ENCODE assay signal across 8 mouse cellular contexts in genomic region chr6:5726237-5726670, GRCm38 (mm10). TPM values are rescaled to one million over a fixed set of nuclear protein-coding genes. Genes with fewer than 3 reads are reported as not detected.
DNase-seq lines count a peak whose midpoint lies in the region; ATAC-seq and TF ChIP-seq lines count a peak whose summit lies in the region.

No protein-coding gene starts in this region.

- H3K27me3 ChIP-seq in heart, embryonic 12.5 days (replicated peaks): no peaks in the 10 kb centered on the region
- no peaks in the 10 kb centered on the region for H3K27me3 ChIP-seq in forebrain, embryonic 15.5 days
- peaks cover 24% of the 10 kb centered on the region for H3K27me3 ChIP-seq in limb, embryonic 13.5 days

- peak overlapping the region; percentile 51 for H3K9ac ChIP-seq in heart, embryonic 12.5 days
- no peak overlapping the region for H3K9ac ChIP-seq in ES-E14 (ENCODE audit: insufficient read depth, low read depth, low read length, poor library complexity, severe bottlenecking)
- H3K9ac ChIP-seq in forebrain, embryonic 15.5 days (replicated peaks): peak overlapping the region; percentile 61
- H3K9ac ChIP-seq in limb, embryonic 13.5 days: peak overlapping the region; percentile 67

- WGBS in heart, embryonic 12.5 days: 2% methylated on average over 10 of the region's 10 CpGs
- 1% methylated on average over 10 of the region's 10 CpGs for WGBS in forebrain, embryonic 15.5 days
- 1% methylated on average over 10 of the region's 10 CpGs for WGBS in limb, embryonic 13.5 days

- intact Hi-C loops in heart, postnatal 10 days (cut with DNase I): loop anchor here (5.0 kb wide), 1 partner anchor 71 kb away; no protein-coding TSS in a partner anchor

- H3K27ac ChIP-seq in heart, embryonic 12.5 days (ENCODE audit: poor library complexity, severe bottlenecking): no peak overlapping the region
- no peak overlapping the region for H3K27ac ChIP-seq in ES-E14 (ENCODE audit: insufficient read depth, low read depth, low read length, poor library complexity, severe bottlenecking)
- H3K27ac ChIP-seq in forebrain, embryonic 15.5 days (replicated peaks): peak overlapping the region; percentile 81
- no peak overlapping the region for H3K27ac ChIP-seq in limb, embryonic 13.5 days

- H3K4me1 ChIP-seq in heart, embryonic 12.5 days (replicated peaks): peaks cover 2% of the 10 kb centered on the region; the same call in 1 of the 2 replicates
- H3K4me1 ChIP-seq in ES-E14 (ENCODE audit: control insufficient read depth in 2 of 2, insufficient read depth in 2 of 2, low read length in 2 of 2, poor library complexity in 1 of 2): 0 out of 4 replicates have a peak, but pooled peaks cover 0 to 2% of the 10 kb centered on the region in 2 experiments
- H3K4me1 ChIP-seq in forebrain, embryonic 15.5 days: peaks cover 16% of the 10 kb centered on the region
- peaks cover 12% of the 10 kb centered on the region for H3K4me1 ChIP-seq in limb, embryonic 13.5 days

- no peaks in the 10 kb centered on the region for H3K9me3 ChIP-seq in heart, embryonic 12.5 days (replicated peaks)
- H3K9me3 ChIP-seq in ES-E14 (ENCODE audit: control insufficient read depth, insufficient read depth, low read depth, low read length): no peaks in the 10 kb centered on the region
- H3K9me3 ChIP-seq in forebrain, embryonic 15.5 days: no peaks in the 10 kb centered on the region
- no peaks in the 10 kb centered on the region for H3K9me3 ChIP-seq in limb, embryonic 13.5 days

- no peaks in the 10 kb centered on the region for H3K36me3 ChIP-seq in heart, embryonic 12.5 days
- no peaks in the 10 kb centered on the region for H3K36me3 ChIP-seq in ES-E14 (ENCODE audit: control insufficient read depth, insufficient read depth, low read length, poor library complexity, severe bottlenecking)
- H3K36me3 ChIP-seq in forebrain, embryonic 15.5 days: no peaks in the 10 kb centered on the region
- H3K36me3 ChIP-seq in limb, embryonic 13.5 days: no peaks in the 10 kb centered on the region

- DNase-seq in heart, postnatal 10 days: no peak
- DNase-seq in ES-E14 (ENCODE audit: low read depth, low spot score): no peak
- peak; percentile 27 for DNase-seq in right cerebral cortex, postnatal 4 days
- DNase-seq in ovary, postnatal 36 days (ENCODE audit: low spot score): no peak
- DNase-seq in urinary bladder, postnatal 25 days (ENCODE audit: low spot score): no peak

- in situ Hi-C loops in ES-E14 (cut with MboI; ENCODE audit: low sequenced_read_pairs in 2 of 2, unreplicated experiment in 2 of 2): loop anchor here in 1 of 2 experiments (10.0 kb wide), 1 partner anchor 1149 kb away; no protein-coding TSS in a partner anchor

- peak overlapping the region; percentile 63 for H3K4me3 ChIP-seq in heart, embryonic 12.5 days
- H3K4me3 ChIP-seq in ES-E14 (ENCODE audit: insufficient read depth in 1 of 2, low read depth in 1 of 2, low read length in 2 of 2, poor library complexity in 1 of 2, severe bottlenecking in 1 of 2): peak overlapping the region; percentile 63 to 67; a peak in 3 of 4 replicates
- H3K4me3 ChIP-seq in forebrain, embryonic 15.5 days: peak overlapping the region; percentile 52
- H3K4me3 ChIP-seq in limb, embryonic 13.5 days: peak overlapping the region; percentile 54

- no peak for ATAC-seq in heart, embryonic 12.5 days (ENCODE audit: insufficient number of reproducible peaks, low FRiP score)
- ATAC-seq in forebrain, embryonic 15.5 days (replicated peaks): peak; percentile 64
- no peak; the same call in 1 of the 2 replicates for ATAC-seq in limb, embryonic 13.5 days (ENCODE audit: low FRiP score, low read depth)

- H3K4me2 ChIP-seq in heart, embryonic 12.5 days: peak overlapping the region; percentile 99
- peak overlapping the region; percentile 95 for H3K4me2 ChIP-seq in forebrain, embryonic 15.5 days (replicated peaks)
- H3K4me2 ChIP-seq in limb, embryonic 13.5 days (replicated peaks): peak overlapping the region; percentile 97

TF ChIP-seq in ES-E14, 5 proteins besides CTCF, POLR2A, EP300 and RAD21:
- TF ChIP-seq ZNF384 (IDR thresholded peaks at IDR 0.05; ENCODE audit: low read depth, low read length) (peak; percentile 12; the same call in 1 of the 2 replicates), HCFC1 (IDR thresholded peaks at IDR 0.05; ENCODE audit: borderline replicate concordance, insufficient read depth, low read length) (no peak), CHD2 (IDR thresholded peaks at IDR 0.05; ENCODE audit: low read depth, low read length) (no peak), MAFK (IDR thresholded peaks at IDR 0.05; ENCODE audit: insufficient read depth, low read depth, low read length) (no peak)
TF ChIP-seq in ES-E14: peak in this region for 1.

RNA-seq across cellular contexts. Expression of gene Dync1i1, which starts 0.8 kb away (rescaled TPM):
- 3.0 and 3.2 TPM in 2 replicates for polyA plus RNA-seq in heart, embryonic 12.5 days (2016; fragmentation: Nextera tagmentation; extraction: Ambion mirVana)
- under 1 TPM; 0.35 to 0.86 TPM for total RNA-seq in heart, postnatal 10 days (2021)
- 0.53 and 0.71 TPM in 2 replicates for total RNA-seq in ES-E14 (2012; rRNA removed)
- 82.7 and 117 TPM in 2 replicates for polyA plus RNA-seq in forebrain, embryonic 15.5 days (2015; fragmentation: Nextera tagmentation; extraction: Ambion mirVana)
- polyA plus RNA-seq in limb, embryonic 13.5 days (2015; fragmentation: Nextera tagmentation; extraction: Ambion mirVana): 9.3 and 10.7 TPM in 2 replicates
